Mouse (Mus musculus): ENCODE results near the gene Xrra1. TPM values are rescaled to one million over a fixed set of nuclear protein-coding genes. Genes with fewer than 3 reads are reported as not detected.
A peak's percentile ranks its signal among the peaks of the same experiment; 100 is the strongest.

Gene Xrra1
- total and polyA plus RNA-seq, 2 experiments = not detected

- peaks cover 24% of the 10 kb centered on the region for H3K36me3 ChIP-seq (ENCODE audit: control insufficient read depth, insufficient read depth, low read length)
- H3K27ac ChIP-seq (replicated peaks; ENCODE audit: insufficient read depth, low read depth, low read length) = no peak overlapping the region
- H3K4me3 ChIP-seq (ENCODE audit: insufficient read depth, low read depth, low read length) = no peak overlapping the region
- peaks cover 40% of the 10 kb centered on the region; the same call in 1 of the 2 replicates for H3K79me2 ChIP-seq (ENCODE audit: control insufficient read depth, insufficient read depth, low read length)
- H3K9ac ChIP-seq (ENCODE audit: low read depth, low read length) = no peak overlapping the region
- 76% methylated on average over 6 of the region's 6 CpGs for WGBS
- TF ChIP-seq POLR2A (IDR thresholded peaks at IDR 0.05; ENCODE audit: extremely low read depth, insufficient read depth, low read length) (no peak), CTCF (IDR thresholded peaks at IDR 0.05; ENCODE audit: low read depth, low read length) (no peak)
- H3K27me3 ChIP-seq (ENCODE audit: control insufficient read depth, insufficient read depth, low read length) = no peaks in the 10 kb centered on the region
- H3K4me1 ChIP-seq (ENCODE audit: control insufficient read depth, insufficient read depth, low read length) = peaks cover 12% of the 10 kb centered on the region
- no peak for DNase-seq (ENCODE audit: extremely low read depth, low read depth, low spot score)
Observed at GRCm38 (mm10) chr7:99851618-99852017, 7.3 kb upstream of the Xrra1 start.

GRCm38 (mm10) chr7:99853350-99853749 is 5.6 kb upstream of the Xrra1 start:
- H3K79me2 ChIP-seq (ENCODE audit: control insufficient read depth, insufficient read depth, low read length) = peaks cover 44% of the 10 kb centered on the region; the same call in 1 of the 2 replicates
- no peak overlapping the region for H3K27ac ChIP-seq (replicated peaks; ENCODE audit: insufficient read depth, low read depth, low read length)
- H3K4me1 ChIP-seq (ENCODE audit: control insufficient read depth, insufficient read depth, low read length) = peaks cover 15% of the 10 kb centered on the region
- H3K27me3 ChIP-seq (ENCODE audit: control insufficient read depth, insufficient read depth, low read length) = no peaks in the 10 kb centered on the region
- TF ChIP-seq POLR2A (IDR thresholded peaks at IDR 0.05; ENCODE audit: extremely low read depth, insufficient read depth, low read length) (no peak), CTCF (IDR thresholded peaks at IDR 0.05; ENCODE audit: low read depth, low read length) (peak; percentile 63)
- H3K4me3 ChIP-seq (ENCODE audit: insufficient read depth, low read depth, low read length) = no peak overlapping the region
- H3K36me3 ChIP-seq (ENCODE audit: control insufficient read depth, insufficient read depth, low read length) = peaks cover 13% of the 10 kb centered on the region
- no peak for DNase-seq (ENCODE audit: extremely low read depth, low read depth, low spot score)
- H3K9ac ChIP-seq (ENCODE audit: low read depth, low read length) = no peak overlapping the region
- WGBS = 55% methylated on average over 7 of the region's 7 CpGs

GRCm38 (mm10) chr7:99854311-99854710 is 4.6 kb upstream of the Xrra1 start:
- Histone ChIP-seq H3K27me3 (ENCODE audit: control insufficient read depth, insufficient read depth, low read length) (no peaks in the 10 kb centered on the region), H3K36me3 (ENCODE audit: control insufficient read depth, insufficient read depth, low read length) (peaks cover 6% of the 10 kb centered on the region), H3K27ac (replicated peaks; ENCODE audit: insufficient read depth, low read depth, low read length) (no peak overlapping the region), H3K9ac (ENCODE audit: low read depth, low read length) (no peak overlapping the region), H3K79me2 (ENCODE audit: control insufficient read depth, insufficient read depth, low read length) (peaks cover 44% of the 10 kb centered on the region; the same call in 1 of the 2 replicates), H3K4me1 (ENCODE audit: control insufficient read depth, insufficient read depth, low read length) (peaks cover 15% of the 10 kb centered on the region), H3K4me3 (ENCODE audit: insufficient read depth, low read depth, low read length) (no peak overlapping the region)
- 75% methylated on average over 4 of the region's 4 CpGs for WGBS
- TF ChIP-seq CTCF (IDR thresholded peaks at IDR 0.05; ENCODE audit: low read depth, low read length) (no peak), POLR2A (IDR thresholded peaks at IDR 0.05; ENCODE audit: extremely low read depth, insufficient read depth, low read length) (no peak)
- DNase-seq (ENCODE audit: extremely low read depth, low read depth, low spot score) = peak; percentile 32

GRCm38 (mm10) chr7:99856266-99856861 is 2.6 kb upstream of the Xrra1 start:
- H3K4me1 ChIP-seq (ENCODE audit: control insufficient read depth, insufficient read depth, low read length) = peaks cover 12% of the 10 kb centered on the region
- no peak overlapping the region for H3K9ac ChIP-seq (ENCODE audit: low read depth, low read length)
- WGBS = 83% methylated on average over 14 of the region's 14 CpGs
- H3K36me3 ChIP-seq (ENCODE audit: control insufficient read depth, insufficient read depth, low read length) = peaks cover 6% of the 10 kb centered on the region
- TF ChIP-seq POLR2A (IDR thresholded peaks at IDR 0.05; ENCODE audit: extremely low read depth, insufficient read depth, low read length) = no peak
- no peak for TF ChIP-seq CTCF (IDR thresholded peaks at IDR 0.05; ENCODE audit: low read depth, low read length)
- no peaks in the 10 kb centered on the region for H3K27me3 ChIP-seq (ENCODE audit: control insufficient read depth, insufficient read depth, low read length)
- DNase-seq (ENCODE audit: extremely low read depth, low read depth, low spot score) = no peak
- no peak overlapping the region for H3K27ac ChIP-seq (replicated peaks; ENCODE audit: insufficient read depth, low read depth, low read length)
- H3K4me3 ChIP-seq (ENCODE audit: insufficient read depth, low read depth, low read length) = no peak overlapping the region
- peaks cover 39% of the 10 kb centered on the region; the same call in 1 of the 2 replicates for H3K79me2 ChIP-seq (ENCODE audit: control insufficient read depth, insufficient read depth, low read length)

- Histone ChIP-seq H3K27ac (replicated peaks; ENCODE audit: insufficient read depth, low read depth, low read length) (peak overlapping the region; percentile 45), H3K9ac (ENCODE audit: low read depth, low read length) (peak overlapping the region; percentile 81), H3K4me1 (ENCODE audit: control insufficient read depth, insufficient read depth, low read length) (peaks cover 12% of the 10 kb centered on the region), H3K36me3 (ENCODE audit: control insufficient read depth, insufficient read depth, low read length) (peaks cover 6% of the 10 kb centered on the region), H3K27me3 (ENCODE audit: control insufficient read depth, insufficient read depth, low read length) (no peaks in the 10 kb centered on the region), H3K4me3 (ENCODE audit: insufficient read depth, low read depth, low read length) (peak overlapping the region; percentile 71), H3K79me2 (ENCODE audit: control insufficient read depth, insufficient read depth, low read length) (peaks cover 26% of the 10 kb centered on the region; the same call in 1 of the 2 replicates)
- DNase-seq (ENCODE audit: extremely low read depth, low read depth, low spot score) = no peak
- WGBS = 1% methylated on average over 19 of the region's 19 CpGs
- TF ChIP-seq CTCF (IDR thresholded peaks at IDR 0.05; ENCODE audit: low read depth, low read length) (no peak), POLR2A (IDR thresholded peaks at IDR 0.05; ENCODE audit: extremely low read depth, insufficient read depth, low read length) (no peak)
Observed at GRCm38 (mm10) chr7:99858175-99858812, 622 bp upstream of the Xrra1 start.

- no peak for TF ChIP-seq POLR2A (IDR thresholded peaks at IDR 0.05; ENCODE audit: extremely low read depth, insufficient read depth, low read length)
- Histone ChIP-seq H3K4me1 (ENCODE audit: control insufficient read depth, insufficient read depth, low read length) (peaks cover 5% of the 10 kb centered on the region; the same call in 1 of the 2 replicates), H3K79me2 (ENCODE audit: control insufficient read depth, insufficient read depth, low read length) (no peaks in the 10 kb centered on the region; the same call in 1 of the 2 replicates), H3K4me3 (ENCODE audit: insufficient read depth, low read depth, low read length) (no peak within 1 kb of the TSS), H3K27ac (replicated peaks; ENCODE audit: insufficient read depth, low read depth, low read length) (no peak within 1 kb of the TSS), H3K36me3 (ENCODE audit: control insufficient read depth, insufficient read depth, low read length) (no peaks in the 10 kb centered on the region), H3K27me3 (ENCODE audit: control insufficient read depth, insufficient read depth, low read length) (no peaks in the 10 kb centered on the region), H3K9ac (ENCODE audit: low read depth, low read length) (no peak within 1 kb of the TSS)
- WGBS = 83% methylated on average over 7 of the region's 7 CpGs
- no peak for DNase-seq (ENCODE audit: extremely low read depth, low read depth, low spot score)
Observed at GRCm38 (mm10) chr7:99863362-99863761, 4.4 kb downstream of the Xrra1 start, which contains the start of gene Spcs2. Gene Spcs2, minus strand, starts transcription at chr7:99863462.

Measured in liver, adult 2 months (tissue).